Mouse (Mus musculus) midbrain, postnatal 0 days (tissue): ENCODE measurements around the gene Plcd1. TPM values are rescaled to one million over a fixed set of nuclear protein-coding genes. Genes with fewer than 3 reads are reported as not detected.

Source experiments
- ATAC-seq: fragments of 200-750 bp; cut with Nextera tagmentation; 2 replicates; pipeline ENCODE4 v1.8.0; 2017; ENCODE audit warnings: moderate number of reproducible peaks, mild to moderate bottlenecking, moderate TSS enrichment, moderate library complexity; ENCODE audit not compliant: low FRiP score
- DNase-seq: peaks from one replicate; pipeline ENCODE4 v3.0.0-alpha.2; 2015; ENCODE audit warnings: low spot score
- H3K27ac ChIP-seq: fragments of 300-500 bp; sonication (generic); 2 replicates; pipeline ENCODE4 v1.5.1; 2014; ENCODE audit warnings: low read depth, mild to moderate bottlenecking, low read length, mixed read lengths
- H3K27me3 ChIP-seq: fragments of 300-500 bp; sonication (generic); 2 replicates; pipeline ENCODE4 v1.6.1; 2014; ENCODE audit warnings: low read length, control low read depth, mixed read lengths; ENCODE audit not compliant: insufficient read depth
- H3K36me3 ChIP-seq: fragments of 300-500 bp; sonication (generic); 2 replicates; pipeline ENCODE4 v1.6.1; 2014; ENCODE audit warnings: low read length, control low read depth, mixed read lengths; ENCODE audit not compliant: insufficient read depth
- H3K4me1 ChIP-seq: fragments of 300-500 bp; sonication (generic); 2 replicates; pipeline ENCODE4 v1.6.1; 2014; ENCODE audit warnings: mild to moderate bottlenecking, control low read depth, antibody characterized with exemption, low read length, mixed read lengths; ENCODE audit not compliant: insufficient read depth
- H3K4me2 ChIP-seq: fragments of 300-500 bp; sonication (generic); 2 replicates; pipeline ENCODE4 v1.6.1; 2014; ENCODE audit warnings: low read depth, mild to moderate bottlenecking, low read length, mixed read lengths; ENCODE audit not compliant: poor library complexity, severe bottlenecking
- H3K4me3 ChIP-seq: fragments of 300-500 bp; sonication (generic); 2 replicates; pipeline ENCODE4 v1.5.1; 2014; ENCODE audit warnings: low read depth, mild to moderate bottlenecking, low read length, moderate library complexity
- H3K9ac ChIP-seq: fragments of 300-500 bp; sonication (generic); replicated peaks from 2 replicates; pipeline ENCODE4 v1.6.1; 2014; ENCODE audit warnings: mild to moderate bottlenecking, low read length, moderate library complexity, mixed read lengths; ENCODE audit not compliant: poor library complexity, severe bottlenecking
- H3K9me3 ChIP-seq: fragments of 300-500 bp; sonication (generic); 2 replicates; pipeline ENCODE4 v1.6.1; 2016; ENCODE audit warnings: low read length, control low read depth
- CTCF ChIP-seq: IDR thresholded peaks from 2 replicates; pipeline ENCODE4 v1.5.1; 2016; ENCODE audit warnings: antibody characterized with exemption, mild to moderate bottlenecking
- WGBS: fragments of 180-500 bp; shearing (Covaris S2); extraction: QIAGEN DNeasy Blood & Tissue Kit; methylation state at CpG from one replicate; pipeline ENCODE4 v1.1.7; 2014; 5-methylcytosine and 5-hydroxymethylcytosine counted together
- polyA plus RNA-seq: library from polyadenylated mRNA; unstranded; fragments of >200 nt; fragmentation: Nextera tagmentation; extraction: Ambion mirVana; gene quantifications from 2 replicates; pipeline ENCODE4 v1.2.1, GENCODE M21; 2015
- total RNA-seq: library from RNA; depleted of rRNA; stranded (reverse); fragments of >200 nt; gene quantifications from 2 replicates; pipeline ENCODE4 v1.2.3, GENCODE M21; 2014

The Plcd1 gene
- total and polyA plus RNA-seq, 2 experiments from 2014 or later, result 10.9 to 17.4 TPM

DNA sequence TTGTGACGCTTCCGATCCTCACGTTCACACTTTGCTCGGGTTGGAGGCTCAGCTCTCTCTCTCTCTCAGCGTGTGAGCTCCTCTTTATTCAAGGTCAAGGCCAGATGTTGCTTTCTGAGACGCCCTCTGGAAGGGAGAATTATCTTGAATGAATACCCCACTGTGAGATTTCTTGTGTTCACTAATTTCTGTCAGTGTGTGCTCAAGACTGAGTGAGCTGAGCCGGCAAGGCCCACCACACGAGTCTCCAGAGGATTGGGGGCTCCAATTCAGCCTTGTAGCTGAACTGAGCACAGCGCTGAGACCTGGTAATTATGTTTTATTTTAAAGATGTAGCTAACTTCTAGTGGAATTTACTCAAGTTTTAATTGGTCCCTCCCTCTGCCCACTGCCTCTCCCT, 60.8 kb downstream of the Plcd1 start:
- Histone ChIP-seq H3K4me2 (no peak overlapping the region), H3K4me1 (peaks cover 15% of the 10 kb centered on the region), H3K36me3 (0 out of 2 replicates have a peak, but pooled peaks cover 3% of the 10 kb centered on the region), H3K27ac (peak overlapping the region; percentile 78; the same call in 1 of the 2 replicates), H3K9me3 (no peaks in the 10 kb centered on the region), H3K9ac (no peak overlapping the region), H3K27me3 (no peaks in the 10 kb centered on the region), H3K4me3 (no peak overlapping the region)
- DNase-seq, result no peak
- no peak for ATAC-seq
- 26% methylated on average over 9 of the region's 9 CpGs for WGBS
- TF ChIP-seq CTCF, result no peak

- no peak overlapping the region for H3K9ac ChIP-seq
- peak overlapping the region; percentile 78; the same call in 1 of the 2 replicates for H3K27ac ChIP-seq
- WGBS, result 80% methylated on average over 14 of the region's 14 CpGs
- TF ChIP-seq CTCF, result no peak
- ATAC-seq (no peak), DNase-seq (no peak)
- H3K4me1 ChIP-seq, result peaks cover 15% of the 10 kb centered on the region
- H3K27me3 ChIP-seq, result no peaks in the 10 kb centered on the region
- H3K9me3 ChIP-seq, result no peaks in the 10 kb centered on the region
- 0 out of 2 replicates have a peak, but pooled peaks cover 6% of the 10 kb centered on the region for H3K36me3 ChIP-seq
- H3K4me3 ChIP-seq, result no peak overlapping the region
- H3K4me2 ChIP-seq, result no peak overlapping the region
Observed at GRCm38 (mm10) chr9:119031772-119032171, 61.5 kb downstream of the Plcd1 start.

DNA sequence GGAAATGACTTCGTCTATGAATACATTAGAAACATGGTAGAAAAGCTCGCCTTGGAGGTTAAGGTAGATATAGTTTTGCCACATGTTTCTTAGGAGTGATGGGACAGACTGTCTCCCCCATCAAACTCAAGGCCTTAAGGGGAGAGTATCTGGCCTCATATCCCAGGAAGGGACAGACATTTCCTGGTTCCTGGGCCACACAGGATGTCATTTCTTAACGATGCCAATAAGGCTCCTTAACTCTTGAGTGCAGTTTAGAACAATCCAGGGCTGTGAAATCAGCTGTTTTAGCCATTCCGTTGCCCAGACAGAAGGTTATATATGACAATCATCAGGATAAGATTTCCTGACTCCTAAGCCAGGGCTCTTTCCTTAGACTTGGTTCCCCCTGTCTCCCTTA, 62.3 kb downstream of the Plcd1 start:
- H3K4me1 ChIP-seq, result peaks cover 15% of the 10 kb centered on the region
- no peak for DNase-seq
- no peak overlapping the region for H3K27ac ChIP-seq
- TF ChIP-seq CTCF, result no peak
- ATAC-seq, result no peak
- no peaks in the 10 kb centered on the region for H3K27me3 ChIP-seq
- H3K9me3 ChIP-seq, result no peaks in the 10 kb centered on the region
- WGBS, result 95% methylated on average over 4 of the region's 4 CpGs
- H3K36me3 ChIP-seq, result 0 out of 2 replicates have a peak, but pooled peaks cover 6% of the 10 kb centered on the region
- H3K4me3 ChIP-seq, result no peak overlapping the region
- no peak overlapping the region for H3K4me2 ChIP-seq
- no peak overlapping the region for H3K9ac ChIP-seq

DNA sequence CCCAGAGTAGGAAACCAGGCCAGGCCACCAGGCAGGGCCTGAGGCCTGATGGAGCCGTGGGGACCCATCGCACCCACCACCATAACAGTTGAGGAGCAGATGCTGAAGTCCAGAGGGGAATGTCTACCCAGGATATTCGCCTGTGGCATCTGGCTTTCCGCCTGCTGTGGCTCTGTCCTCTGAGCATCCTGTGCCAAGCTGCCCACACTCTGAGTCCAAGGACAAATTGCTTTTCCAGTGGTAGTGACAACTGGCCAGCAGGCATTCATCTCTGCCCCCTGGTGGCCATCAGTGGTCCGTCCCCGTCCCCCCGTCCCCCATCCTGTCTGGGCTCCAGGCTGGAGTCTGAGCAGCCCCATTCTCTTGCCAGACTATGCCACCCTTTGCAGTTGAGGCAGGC, 63.7 kb downstream of the Plcd1 start:
- no peaks in the 10 kb centered on the region for H3K27me3 ChIP-seq
- WGBS, result 60% methylated on average over 7 of the region's 7 CpGs
- H3K4me2 ChIP-seq, result no peak overlapping the region
- no peaks in the 10 kb centered on the region for H3K9me3 ChIP-seq
- DNase-seq (peak; percentile 71), ATAC-seq (no peak)
- H3K27ac ChIP-seq, result no peak overlapping the region
- no peak overlapping the region for H3K9ac ChIP-seq
- H3K4me1 ChIP-seq, result peaks cover 15% of the 10 kb centered on the region
- TF ChIP-seq CTCF, result peak; percentile 74
- no peak overlapping the region for H3K4me3 ChIP-seq
- 0 out of 2 replicates have a peak, but pooled peaks cover 6% of the 10 kb centered on the region for H3K36me3 ChIP-seq

DNA sequence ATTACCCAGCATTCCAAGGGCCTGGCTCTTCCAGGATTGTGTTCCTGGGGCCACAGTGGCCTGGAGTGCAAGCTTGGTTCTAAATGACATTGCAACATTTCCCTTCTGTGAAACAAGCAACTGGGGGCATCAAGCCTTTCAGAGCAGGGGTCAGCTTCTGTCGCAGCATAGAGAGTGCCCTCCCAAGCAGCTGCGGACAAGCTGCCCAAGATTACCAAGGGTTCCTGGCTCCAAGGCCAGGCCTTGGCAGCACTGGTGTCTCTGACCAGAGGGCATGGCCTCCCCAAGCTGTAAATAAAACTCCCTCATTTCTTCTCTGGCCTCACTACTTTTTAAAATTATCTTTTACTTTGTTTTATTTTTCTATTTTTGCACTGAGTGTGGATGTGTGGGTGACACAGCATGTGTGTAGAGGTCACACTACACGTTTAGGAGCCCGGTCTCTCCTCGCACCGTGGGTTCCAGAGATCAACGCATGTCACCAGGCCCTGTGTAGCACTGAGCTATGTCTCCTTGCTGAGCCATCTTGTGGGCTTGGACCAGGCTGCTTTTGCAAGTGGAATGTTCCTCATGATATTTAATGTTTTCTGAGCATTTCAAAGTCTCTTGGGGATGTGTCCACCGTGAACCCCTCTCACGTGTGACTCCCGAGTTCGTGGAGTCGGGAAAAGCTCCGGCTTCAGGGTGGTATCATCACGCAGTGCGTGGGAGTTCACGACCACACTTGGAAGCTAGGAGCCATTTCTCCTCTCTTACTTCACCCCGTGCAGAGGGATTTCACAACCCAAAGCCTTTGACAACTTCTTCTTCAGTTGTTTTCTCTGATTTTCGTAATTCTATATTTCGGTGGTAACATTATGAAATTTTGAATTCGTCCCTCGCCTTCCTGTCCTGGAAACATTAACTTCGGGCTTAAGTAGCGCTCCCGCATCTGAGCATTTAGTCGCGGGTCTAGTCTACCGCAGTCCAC, 64.8 kb downstream of the Plcd1 start:
- Histone ChIP-seq H3K4me3 (no peak overlapping the region), H3K36me3 (0 out of 2 replicates have a peak, but pooled peaks cover 6% of the 10 kb centered on the region), H3K4me1 (peaks cover 13% of the 10 kb centered on the region), H3K4me2 (no peak overlapping the region), H3K9me3 (no peaks in the 10 kb centered on the region), H3K27me3 (no peaks in the 10 kb centered on the region), H3K9ac (no peak overlapping the region), H3K27ac (no peak overlapping the region)
- ATAC-seq (no peak), DNase-seq (no peak)
- TF ChIP-seq CTCF, result no peak
- WGBS, result 96% methylated on average over 27 of the region's 27 CpGs

- 0 out of 2 replicates have a peak, but pooled peaks cover 6% of the 10 kb centered on the region for H3K36me3 ChIP-seq
- no peak for TF ChIP-seq CTCF
- ATAC-seq, result no peak
Observed at GRCm38 (mm10) chr9:119027337-119027736, 66.0 kb downstream of the Plcd1 start.

More at GRCm38 (mm10) chr9:119027337-119027736, 66.0 kb downstream of the Plcd1 start:
- peaks cover 2% of the 10 kb centered on the region for H3K4me1 ChIP-seq
- DNase-seq, result no peak
- WGBS, result 90% methylated on average over 7 of the region's 7 CpGs
- no peaks in the 10 kb centered on the region for H3K27me3 ChIP-seq
- H3K4me3 ChIP-seq, result no peak overlapping the region
- H3K9ac ChIP-seq, result no peak overlapping the region
- H3K9me3 ChIP-seq, result no peaks in the 10 kb centered on the region
- H3K27ac ChIP-seq, result no peak overlapping the region
- no peak overlapping the region for H3K4me2 ChIP-seq
